Mouse (Mus musculus) left cerebral cortex, postnatal 4 days (tissue): Measurements from ENCODE around the gene Kiss1. TPM values are rescaled to one million over a fixed set of nuclear protein-coding genes. Genes with fewer than 3 reads are reported as not detected.

ENCODE experiments used
- total RNA-seq, 2 experiments: library from RNA; stranded (reverse); gene quantifications; 2 replicates each; pipeline ENCODE4 v1.2.3; 2021

Gene Kiss1
- total RNA-seq, 2 experiments from 2014 or later, result not detected

Other genes starting within 250 kb of the Kiss1 start
- gene Ppp1r15b, start 190.7 kb upstream of the Kiss1 start, total RNA-seq, result 10 to 100 TPM; 44.0 to 45.4 TPM
- gene Plekha6, start 157.7 kb upstream of the Kiss1 start, total RNA-seq, result 10 to 100 TPM; 61.7 to 63.2 TPM
- under 1 TPM in 1 of 2 experiments, not detected in 1; 0.78 TPM for gene Golt1a, start 12.1 kb upstream of the Kiss1 start, total RNA-seq
- not detected for gene Ren1, start 28.6 kb downstream of the Kiss1 start, total RNA-seq
- 10 to 100 TPM; 10.6 to 12.6 TPM for gene Etnk2, start 41.7 kb downstream of the Kiss1 start, total RNA-seq
- gene Sox13, start 102.5 kb downstream of the Kiss1 start, total RNA-seq, result 10 to 100 TPM; 10.1 to 12.4 TPM